Mouse (Mus musculus) forebrain, embryonic 16.5 days (tissue): ENCODE measurements around the gene Fam92b. TPM values are rescaled to one million over a fixed set of nuclear protein-coding genes. Genes with fewer than 3 reads are reported as not detected.
A peak's percentile ranks its signal among the peaks of the same experiment; 100 is the strongest.

Source experiments
- ATAC-seq: fragments of 200-750 bp; cut with Nextera tagmentation; 2 replicates; pipeline ENCODE4 v1.8.0; 2017; ENCODE audit warnings: mild to moderate bottlenecking, moderate library complexity
- H3K27ac ChIP-seq: fragments of 300-500 bp; sonication (generic); 2 replicates; pipeline ENCODE4 v1.5.1; 2014; ENCODE audit warnings: low read length, control low read depth
- H3K27me3 ChIP-seq: fragments of 300-500 bp; sonication (generic); replicated peaks from 2 replicates; pipeline ENCODE4 v1.6.1; 2014; ENCODE audit warnings: low read length; ENCODE audit not compliant: control insufficient read depth, insufficient read depth
- H3K36me3 ChIP-seq: fragments of 300-500 bp; sonication (generic); 2 replicates; pipeline ENCODE4 v1.6.1; 2014; ENCODE audit not compliant: control insufficient read depth, insufficient read depth
- H3K4me1 ChIP-seq: fragments of 300-500 bp; sonication (generic); replicated peaks from 2 replicates; pipeline ENCODE4 v1.6.1; 2014; ENCODE audit warnings: low read length; ENCODE audit not compliant: control insufficient read depth, insufficient read depth
- H3K4me2 ChIP-seq: fragments of 300-500 bp; sonication (generic); 2 replicates; pipeline ENCODE4 v1.6.1; 2014; ENCODE audit warnings: mild to moderate bottlenecking, low read length, control low read depth
- H3K4me3 ChIP-seq: fragments of 300-500 bp; sonication (generic); replicated peaks from 2 replicates; pipeline ENCODE4 v1.5.1; 2014; ENCODE audit warnings: mild to moderate bottlenecking, low read length, control low read depth
- H3K9ac ChIP-seq: fragments of 300-500 bp; sonication (generic); replicated peaks from 2 replicates; pipeline ENCODE4 v1.6.1; 2014; ENCODE audit warnings: low read depth, low read length, control low read depth
- H3K9me3 ChIP-seq: fragments of 300-500 bp; sonication (generic); 2 replicates; pipeline ENCODE4 v1.6.1; 2016; ENCODE audit warnings: low read length; ENCODE audit not compliant: control insufficient read depth
- WGBS: fragments of 180-500 bp; shearing (Covaris S2); extraction: QIAGEN DNeasy Blood & Tissue Kit; methylation state at CpG from one replicate; pipeline ENCODE4 v1.1.7; 2014; 5-methylcytosine and 5-hydroxymethylcytosine counted together
- polyA plus RNA-seq: library from polyadenylated mRNA; unstranded; fragments of >200 nt; fragmentation: Nextera tagmentation; extraction: Ambion mirVana; gene quantifications from 2 replicates; pipeline ENCODE4 v1.2.1, GENCODE M21; 2015

The Fam92b gene
- polyA plus RNA-seq: 1.3 and 1.8 TPM in 2 replicates

GRCm38 (mm10) chr8:120177318-120178123 lies at the start of gene Fam92b:
Gene Fam92b (minus strand): TSS chr8:120177466.
- Histone ChIP-seq H3K4me1 (peaks cover 33% of the 10 kb centered on the region), H3K27ac (peak within 1 kb of the TSS; percentile 69), H3K4me2 (peak within 1 kb of the TSS; percentile 47), H3K27me3 (no peaks in the 10 kb centered on the region), H3K4me3 (no peak within 1 kb of the TSS), H3K9ac (peak within 1 kb of the TSS; percentile 37), H3K9me3 (no peaks in the 10 kb centered on the region), H3K36me3 (no peaks in the 10 kb centered on the region)
- peak; percentile 82 for ATAC-seq
- under 1% methylated on average over 16 of the region's 26 CpGs for WGBS

GRCm38 (mm10) chr8:120225421-120226151 lies 48.3 kb upstream of the Fam92b start:
- ATAC-seq: no peak
- Histone ChIP-seq H3K9me3 (no peaks in the 10 kb centered on the region), H3K36me3 (no peaks in the 10 kb centered on the region), H3K4me3 (no peak overlapping the region), H3K4me2 (no peak overlapping the region), H3K27me3 (no peaks in the 10 kb centered on the region), H3K27ac (no peak overlapping the region), H3K9ac (no peak overlapping the region), H3K4me1 (peaks cover 28% of the 10 kb centered on the region)
- 24% methylated on average over 10 of the region's 10 CpGs for WGBS

- no peak overlapping the region for H3K9ac ChIP-seq
Measured at GRCm38 (mm10) chr8:120224521-120225420, 47.5 kb upstream of the Fam92b start.

GRCm38 (mm10) chr8:120222548-120222947 lies 45.3 kb upstream of the Fam92b start:
- 69% methylated on average over 11 of the region's 11 CpGs for WGBS
- no peaks in the 10 kb centered on the region for H3K9me3 ChIP-seq
- H3K27ac ChIP-seq: no peak overlapping the region
- H3K36me3 ChIP-seq: no peaks in the 10 kb centered on the region
- H3K4me2 ChIP-seq: no peak overlapping the region
- no peak for ATAC-seq
- H3K4me1 ChIP-seq: peaks cover 9% of the 10 kb centered on the region
- H3K9ac ChIP-seq: no peak overlapping the region
- no peaks in the 10 kb centered on the region for H3K27me3 ChIP-seq
- H3K4me3 ChIP-seq: no peak overlapping the region

More at GRCm38 (mm10) chr8:120224521-120225420, 47.5 kb upstream of the Fam92b start:
- Histone ChIP-seq H3K36me3 (no peaks in the 10 kb centered on the region), H3K27ac (no peak overlapping the region), H3K4me3 (no peak overlapping the region), H3K4me1 (peaks cover 20% of the 10 kb centered on the region), H3K27me3 (no peaks in the 10 kb centered on the region), H3K9me3 (no peaks in the 10 kb centered on the region), H3K4me2 (no peak overlapping the region)
- ATAC-seq: no peak
- WGBS: 50% methylated on average over 11 of the region's 11 CpGs

GRCm38 (mm10) chr8:120216855-120217830 lies 39.9 kb upstream of the Fam92b start:
- H3K9me3 ChIP-seq: no peaks in the 10 kb centered on the region
- ATAC-seq: peak; percentile 96
- H3K27ac ChIP-seq: no peak overlapping the region
- no peak overlapping the region for H3K4me2 ChIP-seq
- 17% methylated on average over 13 of the region's 13 CpGs for WGBS
- no peak overlapping the region for H3K9ac ChIP-seq
- no peak overlapping the region for H3K4me3 ChIP-seq
- H3K36me3 ChIP-seq: no peaks in the 10 kb centered on the region
- H3K4me1 ChIP-seq: peaks cover 20% of the 10 kb centered on the region
- H3K27me3 ChIP-seq: no peaks in the 10 kb centered on the region

GRCm38 (mm10) chr8:120215416-120216141 lies 38.3 kb upstream of the Fam92b start:
- no peak overlapping the region for H3K9ac ChIP-seq
- H3K9me3 ChIP-seq: no peaks in the 10 kb centered on the region
- no peak overlapping the region for H3K4me2 ChIP-seq
- H3K36me3 ChIP-seq: no peaks in the 10 kb centered on the region
- no peak overlapping the region for H3K27ac ChIP-seq
- H3K27me3 ChIP-seq: no peaks in the 10 kb centered on the region
- peaks cover 21% of the 10 kb centered on the region for H3K4me1 ChIP-seq
- 67% methylated on average over 7 of the region's 7 CpGs for WGBS
- no peak for ATAC-seq
- no peak overlapping the region for H3K4me3 ChIP-seq

- ATAC-seq: no peak
- Histone ChIP-seq H3K9ac (no peak overlapping the region), H3K4me2 (no peak overlapping the region), H3K4me1 (peaks cover 22% of the 10 kb centered on the region), H3K27me3 (no peaks in the 10 kb centered on the region), H3K4me3 (no peak overlapping the region), H3K9me3 (no peaks in the 10 kb centered on the region), H3K27ac (no peak overlapping the region), H3K36me3 (no peaks in the 10 kb centered on the region)
- 24% methylated on average over 5 of the region's 5 CpGs for WGBS
Measured at GRCm38 (mm10) chr8:120213939-120214338, 36.7 kb upstream of the Fam92b start.

GRCm38 (mm10) chr8:120213229-120213628 lies 36.0 kb upstream of the Fam92b start:
- H3K9ac ChIP-seq: no peak overlapping the region
- ATAC-seq: no peak
- H3K27me3 ChIP-seq: no peaks in the 10 kb centered on the region
- H3K27ac ChIP-seq: no peak overlapping the region
- no peaks in the 10 kb centered on the region for H3K36me3 ChIP-seq
- no peak overlapping the region for H3K4me3 ChIP-seq
- no peak overlapping the region for H3K4me2 ChIP-seq
- 92% methylated on average over 3 of the region's 3 CpGs for WGBS
- no peaks in the 10 kb centered on the region for H3K9me3 ChIP-seq
- H3K4me1 ChIP-seq: peaks cover 22% of the 10 kb centered on the region
